Mouse (Mus musculus): ENCODE results near the gene Grhpr.

GRCm38 (mm10) chr4:45026459-45026858 lies 45.3 kb downstream of the Grhpr start:
- TF ChIP-seq TAL1 (IDR thresholded peaks at IDR 0.05; ENCODE audit: low read length) (no peak), GATA1 (IDR thresholded peaks at IDR 0.05; ENCODE audit: low read length) (no peak)
